Mouse (Mus musculus): ENCODE measurements around the gene Gm11985. TPM values are rescaled to one million over a fixed set of nuclear protein-coding genes. Genes with fewer than 3 reads are reported as not detected.

Gm11985 gene
- polyA plus RNA-seq, 1 experiment from 2014 or later: not detected

DNA sequence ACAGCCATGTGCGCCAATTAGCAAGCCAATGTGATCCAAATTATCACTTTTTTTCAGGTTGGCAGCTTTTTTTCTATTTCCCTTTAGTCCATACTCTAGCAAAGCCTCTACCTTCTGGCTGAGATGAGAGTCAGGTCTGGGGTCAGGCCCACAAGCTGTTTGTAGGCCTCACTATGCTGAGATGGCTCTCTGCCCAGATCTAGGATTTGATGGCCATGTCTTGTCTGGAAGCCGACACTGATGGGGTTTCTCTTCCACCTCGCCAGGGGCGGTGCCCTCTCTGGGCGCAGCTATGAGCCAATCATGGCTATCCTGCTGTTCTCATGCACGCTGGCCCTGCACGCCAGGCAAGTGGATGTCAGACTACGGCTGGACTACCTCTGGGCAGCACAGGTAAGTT lies 37.9 kb downstream of the Gm11985 start:
- Histone ChIP-seq H3K27me3 (replicated peaks; ENCODE audit: control insufficient read depth, insufficient read depth, low read length) (no peaks in the 10 kb centered on the region), H3K4me2 (ENCODE audit: low read depth, low read length) (no peak overlapping the region), H3K27ac (ENCODE audit: low read length) (no peak overlapping the region), H3K4me3 (ENCODE audit: low read length) (no peak overlapping the region), H3K9me3 (ENCODE audit: control insufficient read depth, low read length) (no peaks in the 10 kb centered on the region), H3K4me1 (ENCODE audit: control insufficient read depth, insufficient read depth, low read length) (no peaks in the 10 kb centered on the region), H3K36me3 (ENCODE audit: control insufficient read depth, insufficient read depth, low read length) (no peaks in the 10 kb centered on the region), H3K9ac (ENCODE audit: low read depth, low read length) (no peak overlapping the region)
- 90% methylated on average over 8 of the region's 8 CpGs for WGBS
- ATAC-seq: no peak

DNA sequence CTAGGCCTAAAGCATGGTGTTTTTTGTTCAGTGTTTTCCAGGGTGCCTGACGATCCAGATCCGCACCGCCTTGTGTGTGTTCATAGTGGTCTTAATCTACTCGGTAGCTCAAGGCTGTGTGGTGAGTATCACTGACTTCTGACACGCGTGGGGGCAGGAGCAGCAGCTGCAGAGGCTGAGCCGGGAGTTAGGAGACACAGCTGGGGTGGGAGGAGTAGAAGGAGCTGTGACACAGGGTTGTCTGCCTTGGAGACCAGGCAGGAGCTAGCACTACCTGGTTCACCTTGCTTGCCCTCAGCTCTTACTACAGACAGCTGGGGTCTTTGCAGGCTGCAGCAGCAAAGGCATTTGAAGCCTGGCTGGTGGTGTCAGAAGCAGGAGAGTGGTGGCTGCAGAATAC lies 38.9 kb downstream of the Gm11985 start:
- no peak overlapping the region for H3K27ac ChIP-seq (ENCODE audit: low read length)
- no peaks in the 10 kb centered on the region for H3K9me3 ChIP-seq (ENCODE audit: control insufficient read depth, low read length)
- H3K36me3 ChIP-seq (ENCODE audit: control insufficient read depth, insufficient read depth, low read length): no peaks in the 10 kb centered on the region
- H3K4me1 ChIP-seq (ENCODE audit: control insufficient read depth, insufficient read depth, low read length): no peaks in the 10 kb centered on the region
- no peak for ATAC-seq
- no peak overlapping the region for H3K4me2 ChIP-seq (ENCODE audit: low read depth, low read length)
- 68% methylated on average over 7 of the region's 7 CpGs for WGBS
- H3K27me3 ChIP-seq (replicated peaks; ENCODE audit: control insufficient read depth, insufficient read depth, low read length): no peaks in the 10 kb centered on the region
- H3K9ac ChIP-seq (ENCODE audit: low read depth, low read length): no peak overlapping the region
- no peak overlapping the region for H3K4me3 ChIP-seq (ENCODE audit: low read length)

DNA sequence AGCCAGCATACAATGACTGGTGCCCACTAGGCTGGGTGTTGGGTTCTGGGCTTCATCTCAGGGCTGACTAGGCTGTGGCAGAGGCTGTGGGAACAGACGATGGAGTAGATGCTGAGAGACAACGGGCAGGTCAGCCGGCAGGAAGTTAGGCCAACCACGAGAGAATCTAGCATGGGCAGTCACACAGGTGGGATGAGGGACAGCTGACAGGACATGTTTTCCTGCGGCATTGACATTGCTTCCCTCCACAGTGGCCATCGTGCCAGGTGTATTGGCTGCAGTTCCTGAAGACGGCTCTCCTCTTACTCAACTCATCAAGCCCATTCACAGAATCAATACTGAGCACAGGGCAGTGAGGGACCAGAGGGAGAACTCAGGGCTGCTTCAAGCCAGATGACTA lies 40.4 kb downstream of the Gm11985 start:
- ATAC-seq: no peak
- 92% methylated on average over 7 of the region's 7 CpGs for WGBS

DNA sequence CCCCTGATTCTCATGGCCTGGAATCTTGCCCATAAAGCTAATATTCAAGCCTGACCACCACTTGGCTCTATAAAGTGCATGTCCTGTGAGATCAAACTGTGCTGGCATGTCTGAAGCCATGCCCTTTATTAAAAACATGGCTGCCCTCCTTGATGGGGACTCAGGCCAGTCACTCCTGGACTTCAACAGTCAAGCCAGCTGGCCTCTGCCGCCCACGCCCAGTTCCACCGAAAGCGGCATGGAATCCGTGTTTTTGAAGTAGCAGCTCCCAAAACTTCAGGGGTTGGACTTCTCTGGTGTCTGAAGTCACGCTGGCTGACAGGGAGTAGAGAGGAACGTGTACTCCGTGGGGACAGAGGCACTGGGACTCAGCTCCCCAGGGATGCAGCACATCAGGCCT lies 40.8 kb downstream of the Gm11985 start:
- Histone ChIP-seq H3K4me1 (ENCODE audit: control insufficient read depth, insufficient read depth, low read length) (peaks cover 3% of the 10 kb centered on the region; the same call in 1 of the 2 replicates), H3K27me3 (replicated peaks; ENCODE audit: control insufficient read depth, insufficient read depth, low read length) (no peaks in the 10 kb centered on the region), H3K9me3 (ENCODE audit: control insufficient read depth, low read length) (no peaks in the 10 kb centered on the region), H3K27ac (ENCODE audit: low read length) (no peak overlapping the region), H3K4me3 (ENCODE audit: low read length) (no peak overlapping the region), H3K9ac (ENCODE audit: low read depth, low read length) (no peak overlapping the region), H3K4me2 (ENCODE audit: low read depth, low read length) (no peak overlapping the region), H3K36me3 (ENCODE audit: control insufficient read depth, insufficient read depth, low read length) (no peaks in the 10 kb centered on the region)
- WGBS: 85% methylated on average over 8 of the region's 8 CpGs
- ATAC-seq: no peak

More for the DNA sequence above, 40.4 kb downstream of the Gm11985 start:
- no peaks in the 10 kb centered on the region for H3K27me3 ChIP-seq (replicated peaks; ENCODE audit: control insufficient read depth, insufficient read depth, low read length)
- no peak overlapping the region for H3K9ac ChIP-seq (ENCODE audit: low read depth, low read length)
- H3K4me3 ChIP-seq (ENCODE audit: low read length): no peak overlapping the region
- H3K4me1 ChIP-seq (ENCODE audit: control insufficient read depth, insufficient read depth, low read length): no peaks in the 10 kb centered on the region
- H3K36me3 ChIP-seq (ENCODE audit: control insufficient read depth, insufficient read depth, low read length): no peaks in the 10 kb centered on the region
- H3K4me2 ChIP-seq (ENCODE audit: low read depth, low read length): no peak overlapping the region
- no peak overlapping the region for H3K27ac ChIP-seq (ENCODE audit: low read length)
- no peaks in the 10 kb centered on the region for H3K9me3 ChIP-seq (ENCODE audit: control insufficient read depth, low read length)

DNA sequence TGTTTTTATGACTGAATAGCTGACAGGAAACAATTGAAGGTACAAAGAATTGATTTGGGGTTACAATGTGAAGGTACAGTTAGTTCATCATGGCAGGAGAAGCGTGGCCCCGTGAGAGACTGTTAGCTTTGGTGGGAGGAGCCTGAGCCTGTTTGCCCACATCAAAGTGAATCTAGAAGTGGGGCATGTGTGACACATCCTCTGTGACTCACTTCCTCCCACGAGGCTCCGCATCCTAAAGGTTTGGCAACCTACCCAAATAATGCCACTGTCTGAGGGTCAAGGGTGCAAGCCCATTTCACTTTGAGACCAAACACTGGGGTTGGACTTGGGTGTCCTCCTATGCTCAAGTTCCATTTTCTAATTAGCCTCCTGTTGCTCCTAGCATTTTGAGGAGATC lies 43.1 kb downstream of the Gm11985 start:
- Histone ChIP-seq H3K27me3 (replicated peaks; ENCODE audit: control insufficient read depth, insufficient read depth, low read length) (no peaks in the 10 kb centered on the region), H3K4me2 (ENCODE audit: low read depth, low read length) (no peak overlapping the region), H3K4me1 (ENCODE audit: control insufficient read depth, insufficient read depth, low read length) (peaks cover 5% of the 10 kb centered on the region; the same call in 1 of the 2 replicates), H3K4me3 (ENCODE audit: low read length) (no peak overlapping the region), H3K9me3 (ENCODE audit: control insufficient read depth, low read length) (no peaks in the 10 kb centered on the region), H3K27ac (ENCODE audit: low read length) (no peak overlapping the region), H3K36me3 (ENCODE audit: control insufficient read depth, insufficient read depth, low read length) (no peaks in the 10 kb centered on the region), H3K9ac (ENCODE audit: low read depth, low read length) (no peak overlapping the region)
- WGBS: 73% methylated on average over 4 of the region's 4 CpGs
- no peak for ATAC-seq

DNA sequence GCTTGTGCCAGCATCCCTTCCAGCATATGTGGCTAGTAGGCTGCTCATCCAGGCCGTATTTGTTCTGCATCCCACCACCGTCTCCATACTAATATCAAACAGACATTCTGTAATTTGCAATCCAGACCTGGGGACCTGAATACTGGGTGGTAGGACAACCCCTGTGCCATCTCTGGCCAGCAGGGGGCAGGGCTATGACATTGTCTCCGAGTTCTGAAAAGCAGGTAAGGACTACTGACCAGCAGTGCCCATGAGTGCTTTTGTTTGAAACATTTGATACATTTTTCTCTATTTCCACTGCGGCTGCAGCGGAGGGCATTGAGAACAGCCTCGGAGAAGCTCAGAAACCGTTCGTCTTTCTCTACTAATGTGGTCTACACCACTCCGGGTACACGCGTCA lies 44.0 kb downstream of the Gm11985 start:
- Histone ChIP-seq H3K9ac (ENCODE audit: low read depth, low read length) (no peak overlapping the region), H3K27me3 (replicated peaks; ENCODE audit: control insufficient read depth, insufficient read depth, low read length) (no peaks in the 10 kb centered on the region), H3K4me2 (ENCODE audit: low read depth, low read length) (no peak overlapping the region), H3K4me1 (ENCODE audit: control insufficient read depth, insufficient read depth, low read length) (peaks cover 5% of the 10 kb centered on the region; the same call in 1 of the 2 replicates), H3K4me3 (ENCODE audit: low read length) (no peak overlapping the region), H3K36me3 (ENCODE audit: control insufficient read depth, insufficient read depth, low read length) (no peaks in the 10 kb centered on the region), H3K27ac (ENCODE audit: low read length) (no peak overlapping the region), H3K9me3 (ENCODE audit: control insufficient read depth, low read length) (no peaks in the 10 kb centered on the region)
- WGBS: 86% methylated on average over 11 of the region's 11 CpGs
- no peak for ATAC-seq

DNA sequence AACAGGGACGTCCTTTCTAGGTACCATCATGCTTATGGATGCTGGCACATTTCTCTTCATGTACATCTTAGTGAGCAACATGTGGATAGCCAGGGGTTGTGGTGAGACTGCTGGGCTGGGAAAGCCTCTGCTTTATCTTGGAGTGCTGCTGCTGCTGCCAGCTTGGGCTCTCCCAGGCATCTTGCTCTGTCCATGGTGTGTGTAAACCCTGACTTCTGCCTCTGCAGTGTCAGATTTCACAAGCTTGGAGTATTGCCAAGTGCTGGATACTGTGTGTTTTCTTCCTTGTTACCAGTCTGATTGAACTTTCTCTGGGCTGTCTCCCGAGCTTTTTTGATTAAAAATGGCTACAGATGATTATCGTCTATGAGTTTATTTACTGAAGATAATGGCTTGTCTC lies 45.6 kb downstream of the Gm11985 start:
- Histone ChIP-seq H3K27ac (ENCODE audit: low read length) (peak overlapping the region; percentile 35), H3K4me2 (ENCODE audit: low read depth, low read length) (no peak overlapping the region), H3K9ac (ENCODE audit: low read depth, low read length) (no peak overlapping the region), H3K36me3 (ENCODE audit: control insufficient read depth, insufficient read depth, low read length) (no peaks in the 10 kb centered on the region), H3K4me1 (ENCODE audit: control insufficient read depth, insufficient read depth, low read length) (peaks cover 5% of the 10 kb centered on the region; the same call in 1 of the 2 replicates), H3K4me3 (ENCODE audit: low read length) (no peak overlapping the region), H3K9me3 (ENCODE audit: control insufficient read depth, low read length) (no peaks in the 10 kb centered on the region), H3K27me3 (replicated peaks; ENCODE audit: control insufficient read depth, insufficient read depth, low read length) (no peaks in the 10 kb centered on the region)
- peak; percentile 82 for ATAC-seq
- WGBS: 31% methylated on average over 3 of the region's 3 CpGs

DNA sequence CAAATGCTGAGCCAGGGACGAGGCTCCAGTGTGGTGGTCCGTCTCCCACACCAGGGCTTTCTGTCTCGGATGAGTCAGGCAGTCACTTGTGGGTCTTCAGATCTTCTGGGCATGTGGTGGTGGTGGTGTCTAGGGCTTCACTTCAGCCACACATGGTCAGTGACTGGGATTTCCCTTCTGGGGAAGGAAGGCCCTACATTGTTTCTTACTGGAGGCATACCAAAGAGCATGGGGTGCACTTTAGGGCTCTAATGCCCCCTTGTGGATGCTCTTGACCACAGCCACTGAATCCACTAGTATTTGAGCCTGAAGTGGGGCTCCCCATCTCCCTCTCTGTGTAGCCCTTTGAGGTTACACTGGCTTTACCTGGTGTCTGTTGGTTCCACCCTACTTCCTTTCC lies 47.9 kb downstream of the Gm11985 start:
- H3K4me1 ChIP-seq (ENCODE audit: control insufficient read depth, insufficient read depth, low read length): peaks cover 5% of the 10 kb centered on the region; the same call in 1 of the 2 replicates
- no peak overlapping the region for H3K4me2 ChIP-seq (ENCODE audit: low read depth, low read length)
- no peaks in the 10 kb centered on the region for H3K27me3 ChIP-seq (replicated peaks; ENCODE audit: control insufficient read depth, insufficient read depth, low read length)
- no peak overlapping the region for H3K4me3 ChIP-seq (ENCODE audit: low read length)
- H3K9me3 ChIP-seq (ENCODE audit: control insufficient read depth, low read length): no peaks in the 10 kb centered on the region
- WGBS: 92% methylated on average over 3 of the region's 3 CpGs
- peak; percentile 16; the same call in 1 of the 2 replicates for ATAC-seq
- no peaks in the 10 kb centered on the region for H3K36me3 ChIP-seq (ENCODE audit: control insufficient read depth, insufficient read depth, low read length)
- no peak overlapping the region for H3K27ac ChIP-seq (ENCODE audit: low read length)
- H3K9ac ChIP-seq (ENCODE audit: low read depth, low read length): no peak overlapping the region

DNA sequence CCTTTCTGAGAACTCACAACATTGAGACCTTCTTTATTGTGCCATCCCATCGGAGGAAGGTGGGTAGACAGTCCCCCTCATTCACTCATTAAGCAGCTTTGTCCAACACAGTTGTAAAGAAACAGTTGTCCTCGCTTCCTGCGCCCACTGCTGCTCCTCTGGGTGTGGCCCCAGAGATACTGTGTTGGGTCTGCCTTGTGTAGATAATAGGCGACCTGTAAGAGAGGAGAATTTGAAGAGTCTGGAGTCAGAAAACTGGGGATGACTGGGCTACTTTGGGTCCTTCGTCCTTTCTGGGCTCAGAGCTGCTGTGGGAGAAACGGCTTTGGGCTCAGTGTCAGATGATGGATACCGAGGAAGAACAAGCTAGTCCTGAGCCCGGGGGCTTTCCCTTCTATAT lies 50.0 kb downstream of the Gm11985 start:
- no peaks in the 10 kb centered on the region for H3K9me3 ChIP-seq (ENCODE audit: control insufficient read depth, low read length)
- H3K27ac ChIP-seq (ENCODE audit: low read length): no peak overlapping the region
- H3K4me3 ChIP-seq (ENCODE audit: low read length): no peak overlapping the region
- ATAC-seq: no peak
- no peak overlapping the region for H3K9ac ChIP-seq (ENCODE audit: low read depth, low read length)
- peaks cover 5% of the 10 kb centered on the region; the same call in 1 of the 2 replicates for H3K4me1 ChIP-seq (ENCODE audit: control insufficient read depth, insufficient read depth, low read length)
- no peaks in the 10 kb centered on the region for H3K27me3 ChIP-seq (replicated peaks; ENCODE audit: control insufficient read depth, insufficient read depth, low read length)
- H3K4me2 ChIP-seq (ENCODE audit: low read depth, low read length): no peak overlapping the region
- 90% methylated on average over 8 of the region's 8 CpGs for WGBS
- H3K36me3 ChIP-seq (ENCODE audit: control insufficient read depth, insufficient read depth, low read length): no peaks in the 10 kb centered on the region

DNA sequence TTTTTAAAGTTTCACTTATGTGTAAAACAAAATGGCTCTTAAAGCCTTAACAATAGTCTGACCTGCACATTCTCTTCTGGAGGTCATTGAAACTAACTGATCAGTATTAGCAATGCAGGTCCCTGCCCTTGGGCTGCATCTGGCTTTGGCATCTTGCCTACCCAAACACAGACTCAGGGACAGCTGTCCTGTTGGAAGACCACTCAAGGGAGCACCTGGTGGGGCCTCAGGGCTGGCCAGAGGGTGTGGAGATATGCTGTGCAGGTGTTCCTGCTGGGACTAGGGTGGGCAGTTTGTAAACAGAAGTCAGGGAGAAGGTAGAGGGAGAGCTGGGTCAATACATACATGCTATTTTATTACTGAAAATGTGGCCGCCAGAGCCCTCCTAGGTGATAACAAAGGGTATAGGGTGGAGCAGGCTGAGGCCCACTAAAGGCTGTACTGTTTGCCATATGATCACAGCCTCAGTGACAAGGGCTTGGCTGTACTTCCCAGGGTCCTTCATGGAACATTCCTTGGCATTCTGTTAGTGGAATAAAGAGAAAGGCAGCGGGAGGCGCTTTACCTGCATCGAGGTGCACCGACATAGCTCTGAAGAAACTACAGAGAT lies 52.0 kb downstream of the Gm11985 start:
- Histone ChIP-seq H3K9ac (ENCODE audit: low read depth, low read length) (no peak overlapping the region), H3K36me3 (ENCODE audit: control insufficient read depth, insufficient read depth, low read length) (no peaks in the 10 kb centered on the region), H3K27ac (ENCODE audit: low read length) (no peak overlapping the region), H3K4me2 (ENCODE audit: low read depth, low read length) (no peak overlapping the region), H3K4me1 (ENCODE audit: control insufficient read depth, insufficient read depth, low read length) (no peaks in the 10 kb centered on the region), H3K4me3 (ENCODE audit: low read length) (no peak overlapping the region), H3K27me3 (replicated peaks; ENCODE audit: control insufficient read depth, insufficient read depth, low read length) (no peaks in the 10 kb centered on the region), H3K9me3 (ENCODE audit: control insufficient read depth, low read length) (no peaks in the 10 kb centered on the region)
- WGBS: 77% methylated on average over 5 of the region's 5 CpGs
- peak; percentile 78 for ATAC-seq

Data from intestine, embryonic 16.5 days (tissue).